Mouse (Mus musculus): ENCODE results near the gene Hoxc8. TPM values are rescaled to one million over a fixed set of nuclear protein-coding genes. Genes with fewer than 3 reads are reported as not detected.

The Hoxc8 gene
- polyA plus RNA-seq, 1 experiment from 2014 or later = not detected

DNA sequence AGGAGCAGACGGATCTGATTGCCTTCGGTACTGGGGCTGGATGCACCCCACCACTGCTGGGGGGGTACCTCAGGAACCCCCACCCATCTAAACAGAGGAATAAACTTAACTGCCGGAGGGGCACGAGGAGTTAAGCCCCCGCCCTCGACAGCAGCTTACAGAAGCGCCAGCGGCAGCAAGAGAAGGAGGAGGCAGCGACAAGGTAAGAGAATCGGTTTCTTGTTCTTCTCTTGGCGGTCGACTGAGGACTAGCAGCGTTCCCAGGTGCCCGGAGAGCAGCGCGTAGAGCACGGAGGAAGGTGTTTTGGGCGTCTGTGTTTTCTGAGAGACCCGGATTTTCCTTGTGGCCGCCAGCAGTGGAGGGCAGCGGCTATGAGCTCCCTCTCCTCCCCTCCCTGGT, 18.2 kb upstream of the Hoxc8 start:
- TF ChIP-seq CTCF (IDR thresholded peaks at IDR 0.05; ENCODE audit: low read depth) = no peak
- Histone ChIP-seq H3K27me3 (ENCODE audit: insufficient read depth, low read length) (peaks cover 99% of the 10 kb centered on the region), H3K4me3 (ENCODE audit: low read depth, low read length) (no peak overlapping the region), H3K4me2 (no peak overlapping the region), H3K9me3 (ENCODE audit: low read depth, low read length) (no peaks in the 10 kb centered on the region), H3K36me3 (ENCODE audit: insufficient read depth) (no peaks in the 10 kb centered on the region), H3K4me1 (ENCODE audit: insufficient read depth) (no peaks in the 10 kb centered on the region), H3K27ac (ENCODE audit: low read depth) (no peak overlapping the region), H3K9ac (no peak overlapping the region)
- WGBS = under 1% methylated on average over 21 of the region's 21 CpGs
- ATAC-seq (ENCODE audit: insufficient read depth) = no peak
- DNase-seq = no peak

DNA sequence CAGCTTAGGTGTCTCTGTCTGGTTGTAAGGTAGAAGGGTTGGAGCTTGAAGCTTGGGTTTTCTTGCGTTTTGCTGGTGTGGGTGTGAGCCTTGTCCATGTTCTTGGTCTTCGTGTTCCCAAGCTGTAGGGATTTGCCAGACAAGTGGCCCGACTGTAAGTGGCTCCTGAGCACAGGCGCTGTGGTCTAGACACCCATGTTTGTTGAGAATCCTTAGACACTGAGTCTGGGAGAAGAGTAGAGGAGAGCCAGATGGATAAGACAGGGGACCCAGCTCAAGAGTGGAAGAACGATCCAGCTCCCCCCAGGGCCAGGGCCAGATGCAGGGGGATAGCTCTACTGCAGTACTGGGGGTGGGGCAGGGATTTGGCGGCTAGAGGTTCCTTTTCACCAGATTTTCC, 17.7 kb upstream of the Hoxc8 start:
- ATAC-seq (ENCODE audit: insufficient read depth) (no peak), DNase-seq (no peak)
- Histone ChIP-seq H3K4me1 (ENCODE audit: insufficient read depth) (no peaks in the 10 kb centered on the region), H3K27me3 (ENCODE audit: insufficient read depth, low read length) (peaks cover 99% of the 10 kb centered on the region), H3K4me3 (ENCODE audit: low read depth, low read length) (no peak overlapping the region), H3K27ac (ENCODE audit: low read depth) (no peak overlapping the region), H3K9ac (no peak overlapping the region), H3K36me3 (ENCODE audit: insufficient read depth) (no peaks in the 10 kb centered on the region), H3K4me2 (no peak overlapping the region), H3K9me3 (ENCODE audit: low read depth, low read length) (no peaks in the 10 kb centered on the region)
- WGBS = 3% methylated on average over 6 of the region's 6 CpGs
- TF ChIP-seq CTCF (IDR thresholded peaks at IDR 0.05; ENCODE audit: low read depth) = no peak

DNA sequence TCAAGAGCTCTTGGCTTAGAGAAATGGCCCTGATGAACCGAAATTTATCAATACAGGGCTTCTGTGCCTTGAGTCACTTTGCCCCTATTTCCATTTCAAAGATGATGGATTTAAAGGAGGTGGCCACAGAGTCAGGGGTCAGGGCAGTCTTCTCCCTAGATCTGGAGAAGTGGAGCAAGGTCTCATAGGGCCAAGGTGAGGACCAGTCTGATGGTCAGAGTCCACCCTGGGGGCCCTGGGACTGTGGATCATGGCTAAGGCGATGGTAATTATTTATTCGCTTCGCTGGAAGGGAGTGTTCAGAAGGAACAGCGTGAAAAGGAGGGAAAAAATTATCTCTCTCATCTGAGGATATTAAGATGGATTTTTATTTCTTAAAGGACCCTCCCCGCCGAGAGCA, 15.4 kb upstream of the Hoxc8 start:
- Histone ChIP-seq H3K4me2 (no peak overlapping the region), H3K27me3 (ENCODE audit: insufficient read depth, low read length) (peaks cover 100% of the 10 kb centered on the region), H3K27ac (ENCODE audit: low read depth) (no peak overlapping the region), H3K4me3 (ENCODE audit: low read depth, low read length) (no peak overlapping the region), H3K36me3 (ENCODE audit: insufficient read depth) (no peaks in the 10 kb centered on the region), H3K9ac (no peak overlapping the region), H3K4me1 (ENCODE audit: insufficient read depth) (no peaks in the 10 kb centered on the region), H3K9me3 (ENCODE audit: low read depth, low read length) (no peaks in the 10 kb centered on the region)
- WGBS = 5% methylated on average over 7 of the region's 7 CpGs
- no peak for TF ChIP-seq CTCF (IDR thresholded peaks at IDR 0.05; ENCODE audit: low read depth)
- no peak for ATAC-seq (ENCODE audit: insufficient read depth)
- no peak for DNase-seq

DNA sequence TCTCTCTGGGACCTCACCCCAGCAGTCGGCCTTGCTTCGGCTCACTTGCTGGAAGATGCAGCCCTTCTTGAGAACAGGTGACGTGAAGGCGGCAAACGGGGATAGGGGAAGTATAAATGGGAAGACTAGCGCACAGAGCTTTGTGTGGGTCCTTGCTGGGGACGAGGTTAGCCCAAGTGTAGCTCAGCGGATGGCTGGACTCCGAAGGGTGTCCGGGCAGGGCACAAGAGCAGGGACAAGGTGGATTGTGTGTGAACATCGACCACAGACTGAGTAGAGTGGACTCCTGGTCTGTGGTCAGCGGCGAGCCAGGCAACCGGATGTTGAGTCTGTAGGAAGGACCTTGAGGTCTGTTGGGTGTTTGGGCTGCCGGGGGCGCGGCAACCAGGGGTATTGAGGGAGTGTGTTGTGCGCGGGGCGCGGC, 14.7 kb upstream of the Hoxc8 start:
- no peak overlapping the region for H3K4me2 ChIP-seq
- no peak for TF ChIP-seq CTCF (IDR thresholded peaks at IDR 0.05; ENCODE audit: low read depth)
- H3K4me3 ChIP-seq (ENCODE audit: low read depth, low read length) = no peak overlapping the region
- H3K27me3 ChIP-seq (ENCODE audit: insufficient read depth, low read length) = peaks cover 100% of the 10 kb centered on the region
- no peak overlapping the region for H3K9ac ChIP-seq
- H3K36me3 ChIP-seq (ENCODE audit: insufficient read depth) = no peaks in the 10 kb centered on the region
- DNase-seq = no peak
- no peaks in the 10 kb centered on the region for H3K4me1 ChIP-seq (ENCODE audit: insufficient read depth)
- H3K9me3 ChIP-seq (ENCODE audit: low read depth, low read length) = no peaks in the 10 kb centered on the region
- ATAC-seq (ENCODE audit: insufficient read depth) = 0 out of 2 replicates have a peak, but pooled peaks have one; percentile 31
- WGBS = under 1% methylated on average over 21 of the region's 21 CpGs
- H3K27ac ChIP-seq (ENCODE audit: low read depth) = no peak overlapping the region

DNA sequence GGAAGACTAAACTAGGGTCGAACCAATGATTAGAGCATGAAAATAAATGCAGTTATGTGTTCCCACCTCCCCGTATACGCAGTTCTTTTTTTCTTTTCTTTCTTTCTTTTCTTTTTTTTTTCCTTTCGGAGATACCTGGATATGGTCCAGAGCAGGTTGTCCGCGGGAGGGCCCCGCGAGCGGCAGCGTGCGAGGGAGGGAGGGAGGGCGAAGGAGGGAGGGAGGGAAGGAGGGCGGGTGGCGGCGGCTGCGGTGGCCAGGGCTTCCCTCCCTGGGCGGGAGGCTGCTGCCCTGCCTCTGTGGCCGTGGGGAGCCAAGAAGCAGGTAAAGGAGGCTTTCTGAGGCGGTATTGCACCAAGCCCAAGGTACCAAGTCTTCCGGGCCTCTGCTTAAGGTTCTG, 14.2 kb upstream of the Hoxc8 start, which contains the start of gene Hoxc9:
Gene Hoxc9, plus strand, starts transcription at position 269 of the 400 bp plus-strand sequence.
- no peak within 1 kb of the TSS for H3K9ac ChIP-seq
- no peak for ATAC-seq (ENCODE audit: insufficient read depth)
- H3K4me2 ChIP-seq = peak within 1 kb of the TSS; percentile 33
- no peaks in the 10 kb centered on the region for H3K9me3 ChIP-seq (ENCODE audit: low read depth, low read length)
- no peak within 1 kb of the TSS for H3K27ac ChIP-seq (ENCODE audit: low read depth)
- H3K4me1 ChIP-seq (ENCODE audit: insufficient read depth) = no peaks in the 10 kb centered on the region
- no peaks in the 10 kb centered on the region for H3K36me3 ChIP-seq (ENCODE audit: insufficient read depth)
- peaks cover 100% of the 10 kb centered on the region for H3K27me3 ChIP-seq (ENCODE audit: insufficient read depth, low read length)
- TF ChIP-seq CTCF (IDR thresholded peaks at IDR 0.05; ENCODE audit: low read depth) = no peak
- DNase-seq = no peak
- H3K4me3 ChIP-seq (ENCODE audit: low read depth, low read length) = peak within 1 kb of the TSS; percentile 10; the same call in 1 of the 2 replicates
- WGBS = under 1% methylated on average over 19 of the region's 20 CpGs

DNA sequence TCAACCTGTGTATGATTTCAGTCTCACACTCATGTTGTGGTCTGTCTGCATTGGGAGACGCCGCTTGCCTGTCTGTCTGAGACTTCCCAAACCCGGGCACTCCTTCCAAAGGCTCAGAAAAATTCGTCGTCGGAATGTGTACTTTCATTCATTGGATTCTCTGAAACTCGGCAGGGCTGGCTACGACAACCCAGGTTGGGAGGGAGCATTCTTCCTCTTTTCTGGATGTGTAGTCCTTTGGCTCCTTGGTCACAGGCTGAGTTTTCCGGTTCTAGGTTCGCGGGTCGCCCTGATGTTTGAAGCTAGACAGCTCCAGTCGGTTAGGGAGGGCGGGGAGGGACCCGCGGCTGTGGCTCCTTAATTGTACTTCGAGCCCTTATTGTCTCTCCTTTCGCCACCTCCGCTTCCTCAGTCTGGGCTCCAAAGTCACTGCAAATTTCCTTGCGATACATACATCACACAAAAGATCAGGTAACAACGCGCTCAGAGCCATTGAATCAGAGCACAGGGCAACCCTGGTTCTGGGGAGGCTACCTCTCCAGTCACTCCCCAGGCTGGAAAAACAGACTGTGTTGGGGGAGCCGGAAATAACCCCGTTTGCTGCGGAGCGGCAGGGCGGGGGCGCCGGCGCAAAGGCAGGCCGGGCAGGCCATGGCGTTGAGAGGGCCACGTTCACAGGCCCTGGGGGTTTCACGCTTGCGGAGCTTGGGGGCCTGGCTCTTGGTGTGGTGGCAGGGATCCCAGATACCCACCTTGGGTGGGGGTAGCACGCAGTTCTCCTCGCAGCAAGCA, 13.6 kb upstream of the Hoxc8 start:
- no peaks in the 10 kb centered on the region for H3K36me3 ChIP-seq (ENCODE audit: insufficient read depth)
- ATAC-seq (ENCODE audit: insufficient read depth) (no peak), DNase-seq (no peak)
- H3K9me3 ChIP-seq (ENCODE audit: low read depth, low read length) = no peaks in the 10 kb centered on the region
- H3K4me3 ChIP-seq (ENCODE audit: low read depth, low read length) = peak overlapping the region; percentile 10; the same call in 1 of the 2 replicates
- H3K4me2 ChIP-seq = peak overlapping the region; percentile 33
- no peak for TF ChIP-seq CTCF (IDR thresholded peaks at IDR 0.05; ENCODE audit: low read depth)
- no peak overlapping the region for H3K27ac ChIP-seq (ENCODE audit: low read depth)
- H3K27me3 ChIP-seq (ENCODE audit: insufficient read depth, low read length) = peaks cover 100% of the 10 kb centered on the region
- 0 out of 2 replicates have a peak, but pooled peaks cover 2% of the 10 kb centered on the region for H3K4me1 ChIP-seq (ENCODE audit: insufficient read depth)
- no peak overlapping the region for H3K9ac ChIP-seq
- WGBS = 1% methylated on average over 37 of the region's 37 CpGs

DNA sequence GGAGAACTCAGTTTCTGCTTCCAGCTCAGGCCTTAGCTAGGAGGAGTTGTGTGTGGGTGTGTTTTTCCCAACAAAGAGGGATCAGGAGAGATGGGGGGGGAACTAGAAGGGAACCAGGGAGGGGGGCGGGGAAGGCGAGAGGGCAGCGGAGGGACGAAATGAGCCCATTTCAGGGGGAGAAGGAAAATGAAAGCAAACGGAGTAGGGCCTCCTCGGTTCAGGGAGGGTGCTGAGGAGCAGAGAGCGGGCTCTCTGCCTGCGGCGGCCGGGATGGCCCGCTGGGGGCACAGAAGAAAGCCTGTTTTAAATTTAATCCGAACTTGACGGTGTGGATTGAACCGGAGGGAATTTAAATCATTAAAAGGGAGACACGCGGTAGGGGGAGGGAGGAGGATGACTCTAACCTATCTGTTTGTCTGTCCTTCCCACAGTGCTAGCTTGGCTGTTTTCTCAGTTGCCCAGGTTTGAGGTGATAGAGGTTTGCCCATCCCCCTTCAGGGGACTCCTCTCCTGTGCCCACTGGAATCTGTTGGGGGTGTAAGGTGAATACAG, 12.9 kb upstream of the Hoxc8 start:
- H3K4me3 ChIP-seq (ENCODE audit: low read depth, low read length) = peak overlapping the region; percentile 10; the same call in 1 of the 2 replicates
- H3K9ac ChIP-seq = no peak overlapping the region
- TF ChIP-seq CTCF (IDR thresholded peaks at IDR 0.05; ENCODE audit: low read depth) = no peak
- H3K36me3 ChIP-seq (ENCODE audit: insufficient read depth) = no peaks in the 10 kb centered on the region
- DNase-seq = no peak
- H3K27ac ChIP-seq (ENCODE audit: low read depth) = no peak overlapping the region
- H3K4me1 ChIP-seq (ENCODE audit: insufficient read depth) = 0 out of 2 replicates have a peak, but pooled peaks cover 2% of the 10 kb centered on the region
- WGBS = 2% methylated on average over 16 of the region's 16 CpGs
- H3K4me2 ChIP-seq = peak overlapping the region; percentile 33
- H3K27me3 ChIP-seq (ENCODE audit: insufficient read depth, low read length) = peaks cover 100% of the 10 kb centered on the region
- no peaks in the 10 kb centered on the region for H3K9me3 ChIP-seq (ENCODE audit: low read depth, low read length)
- no peak for ATAC-seq (ENCODE audit: insufficient read depth)
